Mouse (Mus musculus): ENCODE results near the gene Stard13. TPM values are rescaled to one million over a fixed set of nuclear protein-coding genes. Genes with fewer than 3 reads are reported as not detected.

Stard13 gene
- total and polyA plus RNA-seq, 3 experiments, result not detected

- no peak overlapping the region for H3K4me3 ChIP-seq (ENCODE audit: control insufficient read depth in 1 of 2, insufficient read depth in 1 of 2, low read depth in 2 of 2, low read length in 2 of 2)
- no peaks in the 10 kb centered on the region for H3K36me3 ChIP-seq (ENCODE audit: control insufficient read depth in 1 of 2, insufficient read depth in 2 of 2, low read length in 2 of 2)
- no peaks in the 10 kb centered on the region for H3K79me2 ChIP-seq (ENCODE audit: control insufficient read depth, insufficient read depth, low read length, poor library complexity)
- H3K9ac ChIP-seq (ENCODE audit: control insufficient read depth, low read depth, low read length, poor library complexity, severe bottlenecking), result no peak overlapping the region
- H3K4me1 ChIP-seq (ENCODE audit: control insufficient read depth in 1 of 2, insufficient read depth in 2 of 2, low read length in 2 of 2), result no peaks in the 10 kb centered on the region
- no peak for DNase-seq (ENCODE audit: low read depth, low spot score)
- H3K9me3 ChIP-seq (replicated peaks; ENCODE audit: insufficient read depth, low read length), result no peaks in the 10 kb centered on the region
- H3K27ac ChIP-seq (ENCODE audit: control insufficient read depth, low read depth, low read length), result no peak overlapping the region
- TF ChIP-seq MXI1 (IDR thresholded peaks at IDR 0.05; ENCODE audit: low read depth, low read length), result no peak
- no peak for TF ChIP-seq UBTF (IDR thresholded peaks at IDR 0.05; ENCODE audit: borderline replicate concordance, insufficient read depth, low read depth, low read length)
- TF ChIP-seq NRF1 (IDR thresholded peaks at IDR 0.05; ENCODE audit: insufficient read depth, low read depth, low read length, poor library complexity, severe bottlenecking), result no peak
- TF ChIP-seq TBP (IDR thresholded peaks at IDR 0.05; ENCODE audit: low read depth, low read length), result no peak
- TF ChIP-seq SIN3A (IDR thresholded peaks at IDR 0.05; ENCODE audit: low read length), result no peak
- no peak for TF ChIP-seq MEF2A (IDR thresholded peaks at IDR 0.05; ENCODE audit: extremely low read depth, insufficient replicate concordance, low read depth, low read length, poor library complexity, severe bottlenecking)
- TF ChIP-seq ELF1 (IDR thresholded peaks at IDR 0.05; ENCODE audit: low read depth, low read length), result no peak
- TF ChIP-seq JUND (IDR thresholded peaks at IDR 0.05; ENCODE audit: low read depth, low read length), result no peak
- TF ChIP-seq MAX (IDR thresholded peaks at IDR 0.05; ENCODE audit: low read length), result no peak
- no peak for TF ChIP-seq USF1 (IDR thresholded peaks at IDR 0.05; ENCODE audit: low read depth, low read length)
- TF ChIP-seq POLR2AphosphoS5 (IDR thresholded peaks at IDR 0.05; ENCODE audit: borderline replicate concordance, low read depth, low read length), result no peak
- no peak for TF ChIP-seq HCFC1 (IDR thresholded peaks at IDR 0.05; ENCODE audit: low read depth, low read length)
- no peak for TF ChIP-seq KAT2A (conservative IDR thresholded peaks at IDR 0.05; ENCODE audit: low read depth, low read length)
- TF ChIP-seq CHD1 (IDR thresholded peaks at IDR 0.05; ENCODE audit: low read depth, low read length), result no peak
- TF ChIP-seq MAFK (IDR thresholded peaks at IDR 0.05; ENCODE audit: borderline replicate concordance, low read depth, low read length), result no peak
- TF ChIP-seq USF2 (IDR thresholded peaks at IDR 0.05; ENCODE audit: borderline replicate concordance in 1 of 2, insufficient read depth in 1 of 2, low read depth in 1 of 2, low read length in 2 of 2), result no peak
- TF ChIP-seq MAZ (IDR thresholded peaks at IDR 0.05; ENCODE audit: low read depth, low read length), result no peak
- no peak for TF ChIP-seq POLR2AphosphoS2 (IDR thresholded peaks at IDR 0.05; ENCODE audit: low read length)
- no peaks in the 10 kb centered on the region for H3K27me3 ChIP-seq (ENCODE audit: control insufficient read depth in 1 of 2, insufficient read depth in 2 of 2, low read length in 2 of 2)
Observed at GRCm38 (mm10) chr5:151117846-151118245, 115.8 kb downstream of the Stard13 start.

GRCm38 (mm10) chr5:151116192-151116887, 117.3 kb downstream of the Stard13 start:
- Histone ChIP-seq H3K4me1 (ENCODE audit: control insufficient read depth in 1 of 2, insufficient read depth in 2 of 2, low read length in 2 of 2) (no peaks in the 10 kb centered on the region), H3K9ac (ENCODE audit: control insufficient read depth, low read depth, low read length, poor library complexity, severe bottlenecking) (no peak overlapping the region)

More at GRCm38 (mm10) chr5:151116192-151116887, 117.3 kb downstream of the Stard13 start:
- no peaks in the 10 kb centered on the region for H3K79me2 ChIP-seq (ENCODE audit: control insufficient read depth, insufficient read depth, low read length, poor library complexity)
- no peak overlapping the region for H3K27ac ChIP-seq (ENCODE audit: control insufficient read depth, low read depth, low read length)
- TF ChIP-seq MXI1 (IDR thresholded peaks at IDR 0.05; ENCODE audit: low read depth, low read length), result no peak
- H3K27me3 ChIP-seq (ENCODE audit: control insufficient read depth in 1 of 2, insufficient read depth in 2 of 2, low read length in 2 of 2), result no peaks in the 10 kb centered on the region
- no peak for DNase-seq (ENCODE audit: low read depth, low spot score)
- no peaks in the 10 kb centered on the region for H3K36me3 ChIP-seq (ENCODE audit: control insufficient read depth in 1 of 2, insufficient read depth in 2 of 2, low read length in 2 of 2)
- H3K4me3 ChIP-seq (ENCODE audit: control insufficient read depth in 1 of 2, insufficient read depth in 1 of 2, low read depth in 2 of 2, low read length in 2 of 2), result no peak overlapping the region
- no peaks in the 10 kb centered on the region for H3K9me3 ChIP-seq (replicated peaks; ENCODE audit: insufficient read depth, low read length)

Measured in MEL (cell line).